Mouse (Mus musculus) forebrain, embryonic 13.5 days (tissue): ENCODE results near the gene Ctsd. TPM values are rescaled to one million over a fixed set of nuclear protein-coding genes. Genes with fewer than 3 reads are reported as not detected.

Experiments
- ATAC-seq: fragments of 200-750 bp; cut with Nextera tagmentation; 2 replicates; pipeline ENCODE4 v1.8.0; 2017
- H3K27ac ChIP-seq: fragments of 300-500 bp; sonication (generic); 2 replicates; pipeline ENCODE4 v1.5.1; 2015; ENCODE audit warnings: inconsistent platforms, mild to moderate bottlenecking, moderate library complexity
- H3K27me3 ChIP-seq: fragments of 300-500 bp; sonication (generic); 2 replicates; pipeline ENCODE4 v1.6.1; 2015; ENCODE audit warnings: mild to moderate bottlenecking, inconsistent platforms
- H3K36me3 ChIP-seq: fragments of 300-500 bp; sonication (generic); 2 replicates; pipeline ENCODE4 v1.6.1; 2015; ENCODE audit warnings: mild to moderate bottlenecking, inconsistent platforms; ENCODE audit not compliant: poor library complexity, severe bottlenecking
- H3K4me1 ChIP-seq: fragments of 300-500 bp; sonication (generic); 2 replicates; pipeline ENCODE4 v1.6.1; 2015; ENCODE audit warnings: inconsistent platforms
- H3K4me2 ChIP-seq: fragments of 300-500 bp; sonication (generic); 2 replicates; pipeline ENCODE4 v1.6.1; 2015; ENCODE audit warnings: inconsistent platforms, mild to moderate bottlenecking, moderate library complexity
- H3K4me3 ChIP-seq: fragments of 300-500 bp; sonication (generic); 2 replicates; pipeline ENCODE4 v1.5.1; 2015; ENCODE audit warnings: mild to moderate bottlenecking, inconsistent platforms
- H3K9ac ChIP-seq: fragments of 300-500 bp; sonication (generic); 2 replicates; pipeline ENCODE4 v1.6.1; 2015; ENCODE audit warnings: mild to moderate bottlenecking, inconsistent platforms
- H3K9me3 ChIP-seq: fragments of 300-500 bp; sonication (generic); replicated peaks from 2 replicates; pipeline ENCODE4 v1.6.1; 2016; ENCODE audit warnings: inconsistent platforms
- WGBS: fragments of 180-500 bp; shearing (Covaris S2); methylation state at CpG from one replicate; pipeline ENCODE4 v1.1.7; 2015; 5-methylcytosine and 5-hydroxymethylcytosine counted together
- polyA plus RNA-seq: library from polyadenylated mRNA; unstranded; fragments of >200 nt; fragmentation: Nextera tagmentation; extraction: Ambion mirVana; gene quantifications from 2 replicates; pipeline ENCODE4 v1.2.1, GENCODE M21; 2015

Ctsd gene
- polyA plus RNA-seq, 1 experiment from 2014 or later: 145 TPM

DNA sequence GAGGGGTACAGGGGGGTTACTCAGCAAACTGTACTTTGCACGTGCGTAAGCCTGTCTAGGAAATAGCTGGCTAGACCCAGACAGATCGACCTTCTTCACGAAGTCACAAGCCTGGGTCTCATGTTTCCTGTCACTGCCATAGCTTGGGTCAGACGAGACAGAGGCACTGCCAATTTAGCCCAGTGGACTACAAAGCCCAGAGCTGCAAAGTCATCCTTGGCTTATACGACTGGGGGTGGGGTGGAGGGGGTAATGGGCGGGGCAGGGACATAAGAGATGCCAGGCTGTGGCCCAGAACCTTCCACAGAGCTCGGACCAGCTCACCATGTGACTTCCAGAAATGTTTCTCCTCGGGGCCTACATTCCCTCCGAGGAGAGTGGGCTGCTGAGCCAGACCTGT is 3.5 kb downstream of the Ctsd start:
- Histone ChIP-seq H3K27me3 (no peaks in the 10 kb centered on the region), H3K4me2 (no peak overlapping the region), H3K9ac (no peak overlapping the region), H3K27ac (no peak overlapping the region), H3K36me3 (peaks cover 63% of the 10 kb centered on the region), H3K4me3 (no peak overlapping the region), H3K4me1 (peaks cover 21% of the 10 kb centered on the region), H3K9me3 (no peaks in the 10 kb centered on the region)
- 88% methylated on average over 10 of the region's 10 CpGs for WGBS
- ATAC-seq: no peak

DNA sequence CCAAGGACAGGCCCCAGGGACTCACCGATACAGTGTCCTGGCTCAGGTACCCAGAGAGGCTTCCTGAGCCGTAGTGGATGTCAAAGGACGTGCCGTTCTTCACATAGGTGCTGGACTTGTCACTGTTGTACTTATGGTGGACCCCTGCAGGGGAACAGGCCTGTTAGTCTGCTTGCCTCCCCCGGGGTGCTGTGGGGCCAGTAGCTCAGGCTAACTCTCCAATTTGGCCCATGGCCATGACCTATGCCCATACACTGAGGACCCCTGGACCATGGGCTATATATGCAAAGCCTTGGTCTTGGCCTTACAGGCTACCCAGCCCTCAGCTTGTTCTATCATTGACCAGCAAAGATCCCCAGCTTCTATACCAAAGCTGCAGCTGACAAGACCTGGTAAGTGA is 5.3 kb downstream of the Ctsd start, which contains the start of gene Gm49369:
Gene Gm49369 (minus strand): TSS at position 101 of the 400 bp plus-strand sequence.
- Histone ChIP-seq H3K36me3 (peaks cover 80% of the 10 kb centered on the region), H3K4me2 (no peak within 1 kb of the TSS), H3K4me1 (peaks cover 18% of the 10 kb centered on the region), H3K4me3 (no peak within 1 kb of the TSS), H3K27me3 (no peaks in the 10 kb centered on the region), H3K27ac (no peak within 1 kb of the TSS), H3K9me3 (no peaks in the 10 kb centered on the region), H3K9ac (no peak within 1 kb of the TSS)
- 97% methylated on average over 5 of the region's 5 CpGs for WGBS
- ATAC-seq: no peak

DNA sequence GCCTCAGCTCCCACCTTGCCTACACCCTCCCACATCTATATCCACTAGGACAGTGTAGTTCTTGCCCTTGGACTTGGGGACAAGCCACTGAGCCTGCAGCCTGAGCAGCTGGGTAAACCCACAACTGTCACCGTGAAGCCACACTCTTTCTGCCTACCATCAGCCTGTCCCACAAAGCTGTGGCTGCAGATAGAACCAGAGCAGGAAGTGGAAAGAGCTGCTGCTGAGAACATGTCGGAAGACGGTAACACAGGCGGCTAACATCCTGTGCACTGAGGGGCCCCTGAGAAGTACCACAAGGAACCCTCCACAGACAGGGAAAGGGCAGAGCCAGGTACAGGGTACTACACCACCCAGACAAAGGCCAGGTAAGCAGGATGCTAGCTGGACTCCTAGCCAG is 6.7 kb downstream of the Ctsd start:
- no peak overlapping the region for H3K4me2 ChIP-seq
- H3K27me3 ChIP-seq: no peaks in the 10 kb centered on the region
- peaks cover 94% of the 10 kb centered on the region for H3K36me3 ChIP-seq
- H3K4me1 ChIP-seq: peaks cover 6% of the 10 kb centered on the region
- no peak overlapping the region for H3K27ac ChIP-seq
- H3K9me3 ChIP-seq: no peaks in the 10 kb centered on the region
- WGBS: 96% methylated on average over 4 of the region's 4 CpGs
- no peak overlapping the region for H3K9ac ChIP-seq
- no peak for ATAC-seq
- no peak overlapping the region for H3K4me3 ChIP-seq

DNA sequence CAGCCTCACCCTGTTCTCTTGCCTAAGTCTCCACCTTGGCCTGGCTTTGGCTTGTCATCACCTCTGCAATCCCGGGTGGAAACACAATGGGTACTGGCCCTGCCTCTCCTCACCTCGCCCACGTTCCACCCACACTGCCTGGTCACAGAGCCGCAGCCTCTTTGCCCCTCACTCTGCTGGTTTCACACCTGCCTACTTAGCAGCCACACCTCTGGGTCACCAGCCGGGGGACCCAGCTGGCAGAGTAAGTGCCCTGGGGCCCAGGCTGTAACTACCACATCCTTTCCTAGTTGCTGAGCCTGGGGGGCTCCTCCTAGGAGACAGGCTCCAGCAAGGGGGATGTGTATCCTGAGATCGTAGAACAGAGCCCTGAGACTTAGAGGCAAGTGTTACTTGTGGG is 8.7 kb downstream of the Ctsd start:
- H3K9ac ChIP-seq: no peak overlapping the region
- no peak overlapping the region for H3K4me3 ChIP-seq
- H3K9me3 ChIP-seq: no peaks in the 10 kb centered on the region
- ATAC-seq: no peak
- no peak overlapping the region for H3K27ac ChIP-seq
- WGBS: 86% methylated on average over 6 of the region's 6 CpGs
- H3K4me1 ChIP-seq: no peaks in the 10 kb centered on the region
- peaks cover 86% of the 10 kb centered on the region for H3K36me3 ChIP-seq
- no peak overlapping the region for H3K4me2 ChIP-seq
- peaks cover 4% of the 10 kb centered on the region; the same call in 1 of the 2 replicates for H3K27me3 ChIP-seq

DNA sequence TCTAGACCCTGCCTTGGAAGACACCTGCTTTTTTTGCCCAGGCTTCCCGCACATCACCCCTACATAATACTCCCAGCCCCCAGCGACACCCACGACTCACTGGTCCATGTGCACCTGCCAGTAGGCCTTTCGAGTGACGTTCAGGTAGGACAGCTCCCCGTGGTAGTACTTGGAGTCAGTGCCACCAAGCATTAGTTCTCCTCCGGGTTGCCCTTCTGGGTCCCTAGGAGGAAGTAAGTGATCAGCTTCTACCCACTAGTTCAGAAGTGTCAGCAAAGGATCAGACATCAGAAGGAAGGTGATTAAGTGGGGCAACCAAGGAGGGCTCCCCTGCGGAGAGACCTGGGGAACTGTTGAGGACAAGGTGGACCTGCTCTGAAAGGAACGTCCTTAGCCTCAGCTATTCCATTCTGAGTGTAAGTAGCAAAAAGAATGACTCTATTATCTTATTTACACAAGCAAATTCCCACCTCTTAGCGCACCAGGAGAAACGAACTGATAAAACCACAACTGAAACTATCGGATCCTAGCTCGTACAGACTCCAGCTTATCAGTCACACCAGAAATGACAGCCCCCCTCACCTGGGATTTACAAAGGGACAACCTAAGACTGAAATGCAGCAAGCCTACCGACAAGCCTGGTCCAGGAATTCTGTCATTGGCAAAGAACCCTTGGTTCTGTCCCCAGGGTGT is 10.5 kb downstream of the Ctsd start:
- ATAC-seq: no peak
- H3K36me3 ChIP-seq: peaks cover 68% of the 10 kb centered on the region
- no peaks in the 10 kb centered on the region for H3K9me3 ChIP-seq
- no peaks in the 10 kb centered on the region for H3K4me1 ChIP-seq
- peaks cover 22% of the 10 kb centered on the region for H3K27me3 ChIP-seq
- WGBS: 93% methylated on average over 14 of the region's 14 CpGs
- no peak overlapping the region for H3K4me2 ChIP-seq
- no peak overlapping the region for H3K4me3 ChIP-seq
- H3K27ac ChIP-seq: no peak overlapping the region
- H3K9ac ChIP-seq: no peak overlapping the region

DNA sequence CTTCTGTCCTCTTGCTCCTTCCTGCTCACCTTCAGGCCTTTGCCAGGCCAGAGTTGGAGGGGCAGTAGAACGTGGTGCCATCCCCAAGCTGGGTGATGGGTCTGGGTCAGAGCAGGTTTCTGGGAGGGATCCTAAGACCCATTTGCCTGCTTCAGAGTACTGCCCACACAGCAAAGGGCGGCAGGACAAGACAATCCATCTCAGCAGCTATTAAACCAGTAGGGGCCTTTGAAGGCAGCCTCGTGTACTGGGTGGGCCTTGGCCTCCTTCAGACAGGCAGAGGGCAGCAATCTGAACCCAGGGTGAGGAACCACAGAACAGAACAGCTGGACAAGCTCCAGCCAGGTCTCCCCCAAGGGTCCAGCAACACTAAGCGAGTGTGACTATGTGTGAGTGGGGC is 11.7 kb downstream of the Ctsd start:
- Histone ChIP-seq H3K36me3 (peaks cover 55% of the 10 kb centered on the region), H3K9me3 (no peaks in the 10 kb centered on the region), H3K4me1 (peaks cover 12% of the 10 kb centered on the region; the same call in 1 of the 2 replicates), H3K27me3 (peaks cover 34% of the 10 kb centered on the region), H3K9ac (no peak overlapping the region), H3K4me2 (no peak overlapping the region), H3K4me3 (no peak overlapping the region), H3K27ac (no peak overlapping the region)
- ATAC-seq: no peak
- 81% methylated on average over 4 of the region's 4 CpGs for WGBS

DNA sequence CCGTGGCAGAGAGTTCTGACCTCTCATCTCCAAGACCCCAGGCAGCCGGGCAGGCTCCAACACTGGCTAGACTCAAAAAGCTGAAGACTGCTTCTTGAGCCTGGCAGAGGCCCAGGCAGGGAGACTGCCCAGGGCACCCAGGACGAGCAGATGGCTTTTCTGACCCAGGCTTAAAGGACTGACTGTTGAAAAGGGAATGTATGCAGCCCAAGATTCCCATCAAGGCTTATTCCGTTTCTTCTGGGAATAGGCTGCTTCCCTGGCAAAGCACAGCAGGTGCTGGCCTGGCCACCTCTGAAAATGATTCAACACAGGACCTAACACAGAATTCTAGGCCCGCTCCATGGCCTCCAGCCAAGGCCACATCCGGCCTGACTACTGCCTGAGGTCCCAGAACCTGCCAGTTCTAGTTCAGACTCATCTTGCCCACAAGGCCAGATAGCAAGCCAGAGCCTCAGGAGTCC is 12.5 kb downstream of the Ctsd start:
- peaks cover 42% of the 10 kb centered on the region for H3K27me3 ChIP-seq
- 78% methylated on average over 6 of the region's 6 CpGs for WGBS
- H3K9ac ChIP-seq: no peak overlapping the region
- peaks cover 47% of the 10 kb centered on the region for H3K36me3 ChIP-seq
- no peaks in the 10 kb centered on the region for H3K9me3 ChIP-seq
- H3K4me3 ChIP-seq: no peak overlapping the region
- ATAC-seq: no peak
- peaks cover 13% of the 10 kb centered on the region; the same call in 1 of the 2 replicates for H3K4me1 ChIP-seq
- H3K27ac ChIP-seq: no peak overlapping the region
- no peak overlapping the region for H3K4me2 ChIP-seq

DNA sequence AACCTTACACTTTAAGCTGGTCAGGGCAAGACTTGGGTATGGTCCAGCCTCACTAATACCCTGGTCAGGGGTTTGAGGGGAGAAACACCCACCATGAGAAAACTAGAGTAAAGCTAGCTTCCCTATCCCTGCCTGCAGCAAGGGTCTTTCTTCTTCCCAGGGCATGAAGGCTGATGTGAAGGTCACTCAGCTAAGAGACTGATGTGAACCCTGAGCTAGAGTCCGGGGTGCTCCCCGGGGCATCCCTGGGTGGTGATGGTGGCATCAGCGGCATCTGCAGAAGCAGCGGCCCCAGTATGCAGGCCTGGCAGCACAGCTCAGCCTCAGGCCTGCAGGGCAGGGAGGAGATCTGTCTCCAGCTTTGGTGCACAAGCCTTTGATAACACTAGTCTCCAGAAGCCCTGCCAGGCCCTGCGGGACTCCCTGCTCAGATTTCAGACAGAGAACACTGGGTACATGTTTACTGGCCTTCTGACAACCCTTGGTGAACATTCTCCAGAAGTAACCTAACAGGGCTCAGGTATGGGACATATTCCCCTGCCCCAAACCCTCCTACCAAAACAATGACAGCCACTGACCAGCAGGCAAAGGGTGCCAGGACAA is 13.3 kb downstream of the Ctsd start:
- peaks cover 13% of the 10 kb centered on the region; the same call in 1 of the 2 replicates for H3K4me1 ChIP-seq
- no peak overlapping the region for H3K4me3 ChIP-seq
- H3K9ac ChIP-seq: no peak overlapping the region
- H3K9me3 ChIP-seq: no peaks in the 10 kb centered on the region
- H3K4me2 ChIP-seq: no peak overlapping the region
- peaks cover 39% of the 10 kb centered on the region for H3K36me3 ChIP-seq
- ATAC-seq: no peak
- WGBS: 92% methylated on average over 5 of the region's 5 CpGs
- peaks cover 50% of the 10 kb centered on the region for H3K27me3 ChIP-seq
- H3K27ac ChIP-seq: no peak overlapping the region

DNA sequence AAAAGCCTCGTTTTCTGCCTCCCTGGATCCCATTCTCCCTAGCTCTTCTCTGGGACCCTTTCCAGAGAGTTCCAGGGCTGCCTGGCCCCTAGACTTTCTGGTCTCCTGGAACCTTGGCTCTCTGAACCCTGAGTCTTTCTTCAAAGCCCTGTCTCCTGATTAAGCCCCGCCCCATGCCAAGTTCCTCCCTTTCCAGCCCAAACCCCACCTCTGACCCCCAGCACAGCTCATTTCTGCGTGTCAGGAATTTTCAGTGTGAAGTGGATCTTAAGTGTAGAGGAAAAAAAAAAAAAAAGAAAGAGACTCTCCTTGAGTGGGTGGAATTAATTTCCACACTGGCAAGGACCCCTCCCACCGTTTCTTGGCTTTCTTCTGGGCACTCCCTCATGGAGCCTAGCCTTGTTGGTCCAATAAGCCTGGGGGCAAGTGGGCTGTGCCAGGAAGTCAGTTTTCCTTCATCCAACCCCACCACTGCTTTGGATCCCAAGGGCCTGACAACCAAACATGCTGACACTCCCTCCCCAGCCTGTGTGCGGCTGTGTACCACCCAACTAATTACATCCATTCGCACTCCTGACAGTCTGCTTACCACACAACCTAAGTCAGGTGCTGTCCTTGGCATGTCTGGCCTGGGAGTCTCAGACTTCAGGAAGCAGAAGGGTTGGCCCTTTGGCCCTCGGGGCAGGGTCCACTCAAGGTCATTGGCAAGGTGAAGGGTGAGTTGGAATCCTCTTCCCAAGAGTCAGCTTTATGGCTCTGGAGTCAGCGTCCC is 14.0 kb downstream of the Ctsd start, which contains the start of gene Ifitm10:
Gene Ifitm10 (minus strand): TSS at position 113 of the 772 bp plus-strand sequence.
- Histone ChIP-seq H3K9me3 (no peaks in the 10 kb centered on the region), H3K4me3 (no peak within 1 kb of the TSS), H3K36me3 (peaks cover 32% of the 10 kb centered on the region), H3K27me3 (peaks cover 54% of the 10 kb centered on the region), H3K4me1 (peaks cover 13% of the 10 kb centered on the region; the same call in 1 of the 2 replicates), H3K27ac (no peak within 1 kb of the TSS), H3K4me2 (peak within 1 kb of the TSS; percentile 63; the same call in 1 of the 2 replicates), H3K9ac (no peak within 1 kb of the TSS)
- ATAC-seq: no peak
- WGBS: 73% methylated on average over 8 of the region's 8 CpGs

DNA sequence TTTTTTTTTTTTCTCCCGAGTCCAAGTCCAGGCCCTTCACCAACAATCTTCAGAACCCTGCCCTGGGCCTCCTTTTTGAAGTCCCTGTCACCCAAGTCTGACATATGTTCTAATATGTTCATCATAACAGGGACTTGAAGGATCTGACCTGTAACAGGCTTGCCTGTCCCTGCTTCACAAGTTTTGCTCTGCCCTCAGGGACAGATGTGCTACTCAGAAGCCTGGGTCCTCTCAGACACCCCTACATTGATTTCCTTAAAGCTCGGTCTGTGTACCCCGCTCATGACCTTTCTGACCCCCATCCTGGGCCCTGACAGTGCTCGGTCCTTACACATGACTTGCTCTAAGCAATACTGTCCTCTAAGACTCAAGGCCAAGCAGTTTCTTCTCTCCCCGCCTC is 14.8 kb downstream of the Ctsd start:
- H3K9ac ChIP-seq: no peak overlapping the region
- 75% methylated on average over 5 of the region's 5 CpGs for WGBS
- no peak overlapping the region for H3K4me3 ChIP-seq
- H3K4me2 ChIP-seq: no peak overlapping the region
- H3K27me3 ChIP-seq: peaks cover 55% of the 10 kb centered on the region
- peaks cover 25% of the 10 kb centered on the region for H3K36me3 ChIP-seq
- H3K27ac ChIP-seq: no peak overlapping the region
- H3K9me3 ChIP-seq: no peaks in the 10 kb centered on the region
- peaks cover 13% of the 10 kb centered on the region; the same call in 1 of the 2 replicates for H3K4me1 ChIP-seq
- no peak for ATAC-seq

DNA sequence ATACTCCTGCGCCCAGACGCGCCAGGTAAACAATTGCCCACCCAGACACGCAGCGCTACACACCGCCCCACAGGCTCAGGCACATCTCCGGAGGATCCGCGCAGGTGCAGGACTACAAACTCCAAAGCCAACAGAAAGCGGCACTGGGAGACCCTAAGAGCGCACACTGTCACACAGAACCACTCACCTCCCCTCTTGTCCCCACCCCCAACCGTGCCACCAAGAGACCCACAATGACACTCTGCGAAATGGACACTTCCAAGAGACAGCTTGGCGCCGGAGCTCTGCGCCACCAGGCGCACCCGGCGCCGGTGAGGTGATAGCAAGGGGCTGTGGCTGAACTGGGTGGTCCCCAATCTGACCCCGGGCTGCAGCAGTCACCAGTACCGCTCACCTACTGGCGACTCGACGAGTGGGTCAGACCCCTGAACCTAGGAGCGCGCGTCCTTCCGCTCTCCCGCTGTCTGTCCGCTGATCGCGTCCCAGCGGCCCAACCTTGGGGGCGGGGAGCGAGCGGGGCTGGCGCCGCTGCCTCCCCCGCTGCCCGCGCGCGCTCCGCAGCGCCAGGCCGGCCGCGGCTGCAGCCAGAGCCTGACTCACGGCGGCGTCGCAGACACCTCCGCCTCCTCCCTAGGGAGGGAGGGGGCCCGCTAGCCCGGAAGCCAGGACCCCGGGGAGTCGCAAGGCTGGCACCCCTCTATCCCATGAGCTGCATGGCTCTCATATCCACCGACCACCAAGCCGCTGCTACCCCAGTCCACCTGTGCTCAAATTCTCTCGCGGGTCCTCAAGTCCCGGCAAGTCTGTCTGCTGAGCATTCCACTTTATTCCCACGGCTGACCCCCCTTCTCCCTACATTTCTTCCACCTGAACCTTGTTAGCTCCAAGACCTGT is 15.8 kb downstream of the Ctsd start:
- no peaks in the 10 kb centered on the region for H3K9me3 ChIP-seq
- H3K4me1 ChIP-seq: peaks cover 13% of the 10 kb centered on the region; the same call in 1 of the 2 replicates
- H3K4me2 ChIP-seq: peak overlapping the region; percentile 63
- H3K4me3 ChIP-seq: peak overlapping the region; percentile 37
- H3K36me3 ChIP-seq: peaks cover 14% of the 10 kb centered on the region
- 2% methylated on average over 60 of the region's 64 CpGs for WGBS
- peaks cover 61% of the 10 kb centered on the region for H3K27me3 ChIP-seq
- H3K9ac ChIP-seq: peak overlapping the region; percentile 56
- peak; percentile 30; the same call in 1 of the 2 replicates for ATAC-seq
- no peak overlapping the region for H3K27ac ChIP-seq
